Mouse (Mus musculus) midbrain, embryonic 10.5 days (tissue): ENCODE measurements around the gene Foxp4. TPM values are rescaled to one million over a fixed set of nuclear protein-coding genes. Genes with fewer than 3 reads are reported as not detected.
A peak's percentile ranks its signal among the peaks of the same experiment; 100 is the strongest.

Experiments used
- DNase-seq: peaks from one replicate; pipeline ENCODE4 v3.0.0-alpha.2; 2017; ENCODE audit warnings: low spot score
- H3K27ac ChIP-seq: fragments of 300-500 bp; sonication (generic); replicated peaks from 2 replicates; pipeline ENCODE4 v1.5.1; 2016; ENCODE audit warnings: mild to moderate bottlenecking
- H3K27me3 ChIP-seq: fragments of 300-500 bp; sonication (generic); 2 replicates; pipeline ENCODE4 v1.6.1; 2016; ENCODE audit warnings: low read depth, mild to moderate bottlenecking; ENCODE audit not compliant: poor library complexity, severe bottlenecking
- H3K36me3 ChIP-seq: fragments of 300-500 bp; sonication (generic); 2 replicates; pipeline ENCODE4 v1.6.1; 2016; ENCODE audit warnings: mild to moderate bottlenecking, moderate library complexity
- H3K4me1 ChIP-seq: fragments of 300-500 bp; sonication (generic); 2 replicates; pipeline ENCODE4 v1.6.1; 2016
- H3K4me3 ChIP-seq: fragments of 300-500 bp; sonication (generic); 2 replicates; pipeline ENCODE4 v1.5.1; 2016; ENCODE audit warnings: mild to moderate bottlenecking, moderate library complexity
- H3K9me3 ChIP-seq: fragments of 300-500 bp; sonication (generic); replicated peaks from 2 replicates; pipeline ENCODE4 v1.6.1; 2016; ENCODE audit warnings: mild to moderate bottlenecking
- WGBS: fragments of 180-500 bp; shearing (Covaris S2); methylation state at CpG from one replicate; pipeline ENCODE4 v1.1.7; 2016; 5-methylcytosine and 5-hydroxymethylcytosine counted together
- polyA plus RNA-seq: library from polyadenylated mRNA; unstranded; fragments of >200 nt; fragmentation: Nextera tagmentation; extraction: Ambion mirVana; gene quantifications from 2 replicates; pipeline ENCODE4 v1.2.1, GENCODE M21; 2016

Foxp4 gene
- 21.8 and 25.5 TPM in 2 replicates for polyA plus RNA-seq

GRCm38 (mm10) chr17:47924383-47925339 is at the start of gene Foxp4:
Gene Foxp4, minus strand, starts transcription at chr17:47924645.
- H3K4me1 ChIP-seq: peaks cover 69% of the 10 kb centered on the region
- WGBS: under 1% methylated on average over 91 of the region's 91 CpGs
- H3K4me3 ChIP-seq: peak within 1 kb of the TSS; percentile 99

DNA sequence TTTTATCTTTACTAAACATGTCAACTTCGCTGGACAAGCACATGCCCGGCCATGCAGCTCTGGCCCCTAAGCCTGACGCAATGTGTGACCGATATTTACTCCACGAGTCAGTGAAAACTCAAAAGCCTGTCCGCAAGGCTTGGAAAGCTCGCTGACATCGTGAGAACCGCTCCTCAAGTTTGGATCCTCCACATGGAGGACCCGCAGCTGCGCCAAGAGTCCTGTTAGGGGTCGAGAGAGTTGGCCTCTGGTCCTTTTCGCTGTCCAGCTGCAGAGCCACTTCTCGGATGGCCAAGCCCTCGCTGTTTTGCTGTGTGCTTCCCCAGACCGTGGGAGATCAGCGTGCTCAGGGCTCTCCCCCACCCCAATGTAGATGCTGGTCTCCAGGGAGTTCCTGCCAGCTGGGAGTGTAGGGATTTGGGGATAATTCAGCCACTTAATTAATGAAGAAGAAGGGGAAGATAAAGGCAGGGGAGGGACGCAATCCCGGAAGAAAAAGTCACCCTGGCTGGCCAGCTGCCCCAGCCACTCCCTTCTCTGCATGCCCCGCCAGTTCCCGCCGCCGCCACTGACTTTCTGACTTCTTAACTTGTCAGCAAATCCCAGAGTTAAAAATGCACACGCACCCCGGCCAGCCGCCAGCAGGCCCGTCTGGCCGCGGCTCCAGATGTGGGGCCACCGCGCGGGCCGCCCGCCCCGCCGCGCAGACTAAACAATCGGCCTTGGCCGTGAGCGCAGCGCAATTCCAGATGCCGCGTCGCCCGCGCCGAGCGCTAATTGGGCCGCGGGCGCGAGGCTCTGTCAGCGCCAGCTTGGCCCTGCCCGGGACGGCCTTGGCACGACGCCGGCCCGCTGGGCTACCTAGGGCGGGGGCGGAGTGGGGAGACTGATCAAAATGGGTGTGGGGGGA is 49.4 kb upstream of the Foxp4 start:
- Histone ChIP-seq H3K4me3 (peak overlapping the region; percentile 57), H3K27me3 (peaks cover 54% of the 10 kb centered on the region), H3K9me3 (peaks cover 5% of the 10 kb centered on the region; the same call in 1 of the 2 replicates), H3K36me3 (peaks cover 4% of the 10 kb centered on the region; the same call in 1 of the 2 replicates), H3K4me1 (peaks cover 51% of the 10 kb centered on the region), H3K27ac (peak overlapping the region; percentile 91)
- WGBS: 2% methylated on average over 61 of the region's 61 CpGs
- peak; percentile 76 for DNase-seq

More at GRCm38 (mm10) chr17:47924383-47925339, at the start of gene Foxp4:
- peak within 1 kb of the TSS; percentile 99 for H3K27ac ChIP-seq
- H3K27me3 ChIP-seq: peaks cover 13% of the 10 kb centered on the region; the same call in 1 of the 2 replicates
- DNase-seq: peak; percentile 96
- peaks cover 27% of the 10 kb centered on the region for H3K36me3 ChIP-seq
- peaks cover 4% of the 10 kb centered on the region; the same call in 1 of the 2 replicates for H3K9me3 ChIP-seq

DNA sequence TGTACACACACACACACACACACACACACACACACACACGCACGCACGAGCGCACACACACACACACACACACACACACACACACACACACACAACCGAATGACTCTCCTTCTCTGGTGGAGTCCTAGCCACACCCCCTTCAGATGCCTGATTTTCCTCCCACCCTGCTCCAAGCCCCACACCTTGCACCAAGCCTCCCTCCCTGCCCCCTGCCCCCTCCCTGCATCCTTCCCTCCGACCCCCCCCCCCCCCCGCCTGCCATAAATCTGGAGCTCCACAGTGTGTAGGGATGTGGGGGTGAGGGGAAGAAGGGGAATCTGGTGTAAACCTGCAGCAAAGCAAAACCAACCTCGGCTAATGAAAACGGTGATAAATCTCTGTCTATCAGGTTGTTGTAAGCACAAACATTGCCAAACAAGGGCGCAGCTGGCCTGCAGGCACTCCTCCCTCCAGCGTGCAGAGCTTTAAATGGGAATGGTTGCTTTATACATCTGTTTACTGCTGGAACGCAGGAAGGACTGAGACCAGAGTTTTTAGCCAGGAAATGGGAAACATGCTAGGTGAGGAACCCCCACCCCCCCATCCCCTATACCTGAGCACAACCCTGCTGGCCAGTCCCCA is 41.5 kb upstream of the Foxp4 start:
- H3K4me1 ChIP-seq: peaks cover 7% of the 10 kb centered on the region; the same call in 1 of the 2 replicates
- no peaks in the 10 kb centered on the region for H3K9me3 ChIP-seq
- peaks cover 2% of the 10 kb centered on the region; the same call in 1 of the 2 replicates for H3K36me3 ChIP-seq
- no peak overlapping the region; the same call in 1 of the 2 replicates for H3K27ac ChIP-seq
- H3K4me3 ChIP-seq: no peak overlapping the region
- H3K27me3 ChIP-seq: no peaks in the 10 kb centered on the region; the same call in 1 of the 2 replicates
- no peak for DNase-seq
- 64% methylated on average over 10 of the region's 12 CpGs for WGBS

GRCm38 (mm10) chr17:47958046-47958790 is 33.8 kb upstream of the Foxp4 start:
- DNase-seq: no peak
- WGBS: 60% methylated on average over 10 of the region's 10 CpGs
- Histone ChIP-seq H3K27me3 (peaks cover 16% of the 10 kb centered on the region), H3K36me3 (no peaks in the 10 kb centered on the region), H3K9me3 (no peaks in the 10 kb centered on the region), H3K4me1 (peaks cover 19% of the 10 kb centered on the region), H3K27ac (no peak overlapping the region), H3K4me3 (no peak overlapping the region)

DNA sequence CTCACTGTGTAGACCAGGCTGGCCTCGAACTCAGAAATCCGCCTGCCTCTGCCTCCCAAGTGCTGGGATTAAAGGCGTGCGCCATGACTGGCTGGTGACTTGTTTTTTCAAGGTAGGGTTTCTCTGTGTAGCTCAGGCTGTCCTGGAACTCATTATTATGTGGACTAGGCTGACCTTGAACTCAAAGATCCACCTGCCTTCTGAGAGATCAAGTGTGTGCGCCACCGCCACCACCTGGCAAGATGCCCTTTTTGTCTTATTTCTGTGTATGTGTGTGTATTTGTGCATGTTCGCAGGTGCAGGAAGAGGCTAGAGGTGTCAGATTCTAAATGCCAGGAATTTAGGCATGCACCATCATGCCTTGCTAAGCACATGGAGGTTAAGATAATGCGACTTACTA is 32.0 kb upstream of the Foxp4 start:
- Histone ChIP-seq H3K36me3 (no peaks in the 10 kb centered on the region), H3K4me3 (no peak overlapping the region), H3K27me3 (peaks cover 32% of the 10 kb centered on the region), H3K27ac (no peak overlapping the region), H3K4me1 (peaks cover 37% of the 10 kb centered on the region), H3K9me3 (no peaks in the 10 kb centered on the region)
- no peak for DNase-seq
- WGBS: 95% methylated on average over 8 of the region's 8 CpGs

DNA sequence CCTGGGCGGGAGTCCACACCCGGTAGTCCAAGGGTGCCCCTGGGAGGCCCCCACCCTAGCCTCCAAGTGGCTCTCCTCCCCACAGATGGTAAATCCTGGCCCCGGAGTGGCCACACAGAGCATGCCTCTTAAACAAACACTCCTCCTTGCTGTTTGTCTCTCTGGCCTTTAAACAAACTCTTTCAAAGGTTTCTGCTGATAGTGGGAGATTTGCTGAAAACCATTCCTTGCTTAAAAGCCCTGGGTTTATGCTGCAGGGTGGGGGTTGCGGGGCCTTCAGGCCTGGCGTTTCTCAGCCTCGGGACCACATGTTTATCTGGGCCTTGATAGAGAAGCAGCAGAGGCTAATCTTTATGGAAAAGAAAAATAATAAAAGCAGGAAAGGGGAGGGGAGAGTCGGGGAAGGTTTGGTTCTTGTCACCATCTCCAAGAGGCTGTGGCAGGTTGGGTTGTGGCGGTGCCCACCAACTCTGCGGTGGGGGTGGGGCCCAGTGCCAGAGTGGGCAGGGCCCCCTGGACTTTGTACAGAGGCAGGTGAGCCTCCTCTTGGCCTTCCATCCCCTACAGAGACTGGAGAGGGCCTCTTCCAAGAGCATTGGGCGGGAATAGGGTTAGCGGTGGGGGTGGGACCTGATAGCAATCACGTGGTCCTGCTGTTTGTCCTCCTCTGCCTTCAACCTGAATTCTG is 30.8 kb upstream of the Foxp4 start:
- 51% methylated on average over 12 of the region's 12 CpGs for WGBS
- peaks cover 49% of the 10 kb centered on the region for H3K4me1 ChIP-seq
- DNase-seq: no peak
- no peaks in the 10 kb centered on the region for H3K36me3 ChIP-seq
- H3K4me3 ChIP-seq: no peak overlapping the region
- H3K27ac ChIP-seq: peak overlapping the region; percentile 63
- H3K27me3 ChIP-seq: peaks cover 40% of the 10 kb centered on the region
- H3K9me3 ChIP-seq: no peaks in the 10 kb centered on the region

DNA sequence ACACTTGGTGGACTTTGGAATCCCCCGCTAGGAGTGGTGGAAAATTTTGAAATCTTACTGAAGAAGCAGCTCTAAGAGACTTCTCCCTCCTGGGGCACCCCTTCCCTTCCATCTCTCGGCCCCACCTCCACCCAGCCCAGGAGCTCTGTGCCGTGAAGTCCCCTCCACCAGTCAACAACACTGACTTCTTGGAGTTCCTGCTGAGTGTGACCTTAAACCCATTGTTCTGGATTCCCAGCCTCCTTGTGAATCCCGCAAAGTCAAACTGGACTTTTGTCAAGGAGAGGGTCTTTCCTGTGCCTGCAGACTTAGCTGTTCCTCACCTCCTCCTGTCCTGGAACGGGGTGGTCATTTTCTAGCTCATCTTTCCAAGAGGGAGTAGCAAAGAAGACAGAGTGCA is 28.8 kb upstream of the Foxp4 start:
- Histone ChIP-seq H3K4me1 (peaks cover 50% of the 10 kb centered on the region), H3K27ac (no peak overlapping the region), H3K36me3 (no peaks in the 10 kb centered on the region), H3K9me3 (no peaks in the 10 kb centered on the region), H3K27me3 (peaks cover 52% of the 10 kb centered on the region), H3K4me3 (no peak overlapping the region)
- 26% methylated on average over 5 of the region's 5 CpGs for WGBS
- DNase-seq: no peak

DNA sequence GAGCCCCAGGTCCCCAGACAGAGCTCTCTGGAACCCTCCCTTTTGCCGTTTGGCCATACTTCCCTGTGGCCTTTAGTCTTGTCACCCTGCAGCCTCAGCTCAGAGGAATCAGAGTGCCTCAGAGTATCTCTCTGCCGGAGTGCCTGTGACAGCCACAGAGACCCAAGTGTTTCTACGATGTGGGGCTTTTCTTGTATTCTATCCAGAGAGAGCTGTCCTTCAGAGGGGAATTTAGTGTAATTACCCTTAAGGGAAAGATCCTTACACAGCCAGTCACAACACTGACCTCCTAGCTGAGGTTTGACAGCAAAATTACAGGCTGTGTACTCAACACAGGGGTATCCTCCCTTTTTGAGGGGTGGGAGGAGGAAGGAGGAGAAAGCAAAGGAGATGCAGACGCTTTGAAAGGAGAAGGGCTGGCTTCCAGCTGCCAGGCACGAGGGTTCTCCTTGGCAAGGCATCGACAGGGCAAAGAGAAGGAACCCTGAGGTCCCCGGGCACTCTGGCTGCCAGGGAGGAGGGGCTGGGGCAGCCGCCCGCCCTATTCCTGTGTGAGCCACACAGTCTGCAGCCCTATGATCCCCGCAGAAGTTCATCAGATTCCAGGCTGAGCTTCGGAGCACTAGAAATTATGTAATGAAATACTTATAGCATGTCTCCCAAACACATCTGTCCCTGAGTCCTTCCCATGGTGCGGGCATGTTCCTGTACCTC is 28.1 kb upstream of the Foxp4 start:
- peaks cover 59% of the 10 kb centered on the region for H3K27me3 ChIP-seq
- 38% methylated on average over 12 of the region's 12 CpGs for WGBS

DNA sequence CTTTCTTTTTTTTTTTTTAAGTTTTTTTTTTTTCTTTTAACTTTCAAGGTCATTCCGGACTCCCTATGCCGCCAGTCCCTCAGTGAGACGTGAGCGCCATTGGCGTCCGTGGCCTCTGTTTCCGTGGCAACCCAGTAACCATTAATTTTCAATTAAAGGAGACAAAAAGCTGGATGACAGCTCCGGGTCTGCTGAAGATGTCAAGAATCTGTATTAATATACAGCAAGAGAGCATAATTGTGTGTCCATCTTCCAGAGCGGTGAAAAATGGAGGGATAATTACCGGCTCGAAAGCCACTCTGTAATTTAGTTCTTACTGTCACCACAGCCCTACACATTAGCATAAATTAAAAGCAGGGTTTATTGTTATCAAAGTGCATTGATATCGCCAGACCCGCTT is 27.0 kb upstream of the Foxp4 start:
- WGBS: 66% methylated on average over 13 of the region's 13 CpGs
- H3K4me3 ChIP-seq: no peak overlapping the region
- DNase-seq: no peak
- H3K27ac ChIP-seq: no peak overlapping the region
- H3K4me1 ChIP-seq: peaks cover 63% of the 10 kb centered on the region
- peaks cover 66% of the 10 kb centered on the region for H3K27me3 ChIP-seq
- no peaks in the 10 kb centered on the region for H3K36me3 ChIP-seq
- H3K9me3 ChIP-seq: no peaks in the 10 kb centered on the region

More for the DNA sequence above, 28.1 kb upstream of the Foxp4 start:
- H3K4me3 ChIP-seq: no peak overlapping the region
- no peak for DNase-seq
- H3K4me1 ChIP-seq: peaks cover 52% of the 10 kb centered on the region
- 0 out of 2 replicates have a peak overlapping the region, but pooled peaks have one; percentile 1 for H3K27ac ChIP-seq
- no peaks in the 10 kb centered on the region for H3K9me3 ChIP-seq
- no peaks in the 10 kb centered on the region for H3K36me3 ChIP-seq

DNA sequence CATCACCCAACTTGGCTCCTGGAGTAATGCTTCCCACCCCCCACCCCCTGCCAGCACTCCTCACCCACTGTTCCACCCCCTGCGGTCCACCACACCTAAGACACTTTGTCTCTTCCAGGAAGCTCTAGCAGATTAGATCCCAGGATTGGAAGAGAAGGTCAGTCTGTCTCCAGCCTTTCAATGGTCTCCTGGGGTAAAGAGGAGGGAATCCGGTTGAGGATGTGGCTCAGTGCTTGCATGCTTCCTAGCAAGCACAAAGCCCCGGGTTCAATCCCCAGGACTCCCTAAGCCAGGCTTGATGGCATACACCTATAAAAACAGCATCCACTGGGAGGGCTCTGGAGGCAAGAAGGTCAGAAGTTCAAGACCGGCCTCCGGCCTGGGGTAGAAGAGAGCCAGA is 26.4 kb upstream of the Foxp4 start:
- H3K9me3 ChIP-seq: no peaks in the 10 kb centered on the region
- no peak overlapping the region for H3K4me3 ChIP-seq
- peaks cover 66% of the 10 kb centered on the region for H3K27me3 ChIP-seq
- no peaks in the 10 kb centered on the region for H3K36me3 ChIP-seq
- 74% methylated on average over 5 of the region's 5 CpGs for WGBS
- DNase-seq: no peak
- peak overlapping the region; percentile 63 for H3K27ac ChIP-seq
- H3K4me1 ChIP-seq: peaks cover 62% of the 10 kb centered on the region

DNA sequence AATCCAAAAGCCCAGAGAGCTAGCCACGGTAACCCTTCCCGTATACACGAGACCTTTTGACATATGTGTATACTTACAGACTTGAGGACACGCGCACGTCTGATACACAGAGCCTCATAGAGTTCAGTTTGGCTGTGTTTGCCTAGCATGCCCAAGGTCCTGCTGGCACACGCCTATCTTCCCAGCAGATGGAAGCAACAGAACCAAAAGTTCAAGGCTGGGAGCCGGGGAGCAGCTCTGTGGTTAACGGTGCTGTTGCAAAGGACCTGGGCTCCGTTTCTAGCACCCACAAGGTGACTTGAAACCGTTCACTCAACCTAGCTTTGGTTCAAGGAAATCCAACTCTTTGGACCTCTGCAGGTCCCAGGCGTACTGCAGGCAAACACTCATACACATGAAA is 25.0 kb upstream of the Foxp4 start:
- H3K36me3 ChIP-seq: no peaks in the 10 kb centered on the region
- no peak overlapping the region for H3K27ac ChIP-seq
- H3K27me3 ChIP-seq: peaks cover 69% of the 10 kb centered on the region
- no peaks in the 10 kb centered on the region for H3K9me3 ChIP-seq
- DNase-seq: no peak
- 95% methylated on average over 12 of the region's 12 CpGs for WGBS
- H3K4me1 ChIP-seq: peaks cover 49% of the 10 kb centered on the region
- no peak overlapping the region for H3K4me3 ChIP-seq
